Mouse (Mus musculus): ENCODE data around the gene Fbxl8. TPM values are rescaled to one million over a fixed set of nuclear protein-coding genes. Genes with fewer than 3 reads are reported as not detected.
A peak's percentile ranks its signal among the peaks of the same experiment; 100 is the strongest.

Fbxl8 gene
- polyA plus RNA-seq, 1 experiment = 10.5 TPM

DNA sequence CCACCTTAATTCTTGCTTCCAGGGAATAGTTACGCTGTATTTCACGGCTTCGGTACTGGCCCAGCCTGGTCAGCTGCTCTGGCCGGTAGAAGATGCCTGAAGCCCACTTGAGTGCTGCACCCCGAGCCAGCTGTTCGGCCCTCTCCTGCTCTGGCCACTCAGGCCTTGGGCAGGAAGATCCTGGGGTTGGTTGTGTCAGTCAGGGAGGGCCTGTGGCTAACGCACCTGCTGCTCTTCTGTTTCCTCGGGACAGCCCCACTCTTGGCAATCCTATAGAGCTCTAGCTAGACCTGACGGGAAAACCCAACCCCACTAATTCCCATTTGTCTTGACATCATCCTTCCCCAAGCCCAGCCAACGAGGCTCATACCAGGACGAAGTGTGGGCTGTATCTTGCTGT lies 30.8 kb downstream of the Fbxl8 start:
- peak overlapping the region; percentile 93 for H3K4me3 ChIP-seq
- peak; percentile 89 to 99 (median 96) for TF ChIP-seq MYOG (IDR thresholded peaks at IDR 0.05; ENCODE audit: control insufficient read depth in 1 of 3, insufficient read depth in 1 of 3, insufficient read length in 2 of 3, low read depth in 2 of 3)
- TF ChIP-seq USF1 (IDR thresholded peaks at IDR 0.05; ENCODE audit: low read depth) = no peak
- TF ChIP-seq E2F4 (IDR thresholded peaks at IDR 0.05; ENCODE audit: insufficient read depth) = no peak
- no peak for TF ChIP-seq POLR2AphosphoS2 (IDR thresholded peaks at IDR 0.05; ENCODE audit: insufficient read length, low read depth)
- TF ChIP-seq POLR2A (IDR thresholded peaks at IDR 0.05; ENCODE audit: insufficient read length, low read depth) = no peak
- TF ChIP-seq MYOD1 (IDR thresholded peaks at IDR 0.05; ENCODE audit: control insufficient read depth in 1 of 3, insufficient read length in 2 of 3, low read depth in 2 of 3) = peak; percentile 39 to 97 (median 95)
- TF ChIP-seq REST (IDR thresholded peaks at IDR 0.05; ENCODE audit: insufficient read depth, insufficient read length) = no peak
- TF ChIP-seq TCF12 (IDR thresholded peaks at IDR 0.05; ENCODE audit: insufficient read depth, poor library complexity, severe bottlenecking) = peak; percentile 80
- TF ChIP-seq TCF3 (IDR thresholded peaks at IDR 0.05; ENCODE audit: insufficient read length, low read depth) = peak; percentile 64
- no peak overlapping the region for H3ac ChIP-seq (ENCODE audit: control insufficient read depth, insufficient read length)
- H3K4me2 ChIP-seq (ENCODE audit: low read depth) = peak overlapping the region; percentile 95
- H3K36me3 ChIP-seq (ENCODE audit: control insufficient read depth, insufficient read depth) = peaks cover 12% of the 10 kb centered on the region
- H3K27me3 ChIP-seq (ENCODE audit: control insufficient read depth, insufficient read depth, insufficient read length) = no peaks in the 10 kb centered on the region
- peaks cover 25% of the 10 kb centered on the region for H3K79me2 ChIP-seq (ENCODE audit: control insufficient read depth, insufficient read depth)

DNA sequence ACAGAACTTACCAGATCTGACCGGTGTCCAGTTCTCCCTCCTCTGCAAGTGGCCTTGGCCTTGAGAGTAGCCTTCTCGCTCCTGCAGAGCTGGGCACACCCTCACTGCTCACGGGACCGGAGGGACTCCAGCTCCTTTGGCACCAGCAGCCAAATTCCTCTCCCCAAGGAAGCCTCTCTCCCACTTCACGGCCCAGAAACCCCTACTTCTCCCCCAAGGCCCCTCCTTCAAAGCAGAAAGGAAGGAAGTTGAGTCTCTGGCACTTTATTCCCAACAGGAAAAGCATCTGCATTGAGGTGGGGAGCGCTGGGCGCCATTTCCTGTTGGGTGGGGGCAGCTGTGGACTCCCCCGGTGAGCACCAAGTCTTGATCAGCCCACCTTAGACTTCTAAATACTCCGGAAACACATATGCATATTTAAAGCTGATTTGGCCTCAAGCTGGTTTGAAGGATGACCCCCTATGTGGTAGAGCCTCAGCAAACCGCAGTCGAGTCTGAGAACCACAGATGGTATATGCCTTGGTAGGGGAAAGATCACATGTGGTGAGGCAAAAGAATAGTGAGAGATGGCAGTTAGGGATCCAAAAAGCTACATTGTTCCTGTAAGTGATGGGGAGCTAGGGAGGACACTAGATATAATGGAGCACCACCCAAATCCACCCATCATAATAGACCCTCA lies 31.6 kb downstream of the Fbxl8 start, which contains the start of gene Exoc3l:
Gene Exoc3l (minus strand): TSS at position 207 of the 679 bp plus-strand sequence.
- Histone ChIP-seq H3K79me2 (ENCODE audit: control insufficient read depth, insufficient read depth) (peaks cover 32% of the 10 kb centered on the region), H3K4me3 (peak within 1 kb of the TSS; percentile 93), H3ac (ENCODE audit: control insufficient read depth, insufficient read length) (no peak within 1 kb of the TSS), H3K27me3 (ENCODE audit: control insufficient read depth, insufficient read depth, insufficient read length) (no peaks in the 10 kb centered on the region), H3K36me3 (ENCODE audit: control insufficient read depth, insufficient read depth) (peaks cover 19% of the 10 kb centered on the region), H3K4me2 (ENCODE audit: low read depth) (peak within 1 kb of the TSS; percentile 95)
- TF ChIP-seq TCF12 (IDR thresholded peaks at IDR 0.05; ENCODE audit: insufficient read depth, poor library complexity, severe bottlenecking) = no peak

DNA sequence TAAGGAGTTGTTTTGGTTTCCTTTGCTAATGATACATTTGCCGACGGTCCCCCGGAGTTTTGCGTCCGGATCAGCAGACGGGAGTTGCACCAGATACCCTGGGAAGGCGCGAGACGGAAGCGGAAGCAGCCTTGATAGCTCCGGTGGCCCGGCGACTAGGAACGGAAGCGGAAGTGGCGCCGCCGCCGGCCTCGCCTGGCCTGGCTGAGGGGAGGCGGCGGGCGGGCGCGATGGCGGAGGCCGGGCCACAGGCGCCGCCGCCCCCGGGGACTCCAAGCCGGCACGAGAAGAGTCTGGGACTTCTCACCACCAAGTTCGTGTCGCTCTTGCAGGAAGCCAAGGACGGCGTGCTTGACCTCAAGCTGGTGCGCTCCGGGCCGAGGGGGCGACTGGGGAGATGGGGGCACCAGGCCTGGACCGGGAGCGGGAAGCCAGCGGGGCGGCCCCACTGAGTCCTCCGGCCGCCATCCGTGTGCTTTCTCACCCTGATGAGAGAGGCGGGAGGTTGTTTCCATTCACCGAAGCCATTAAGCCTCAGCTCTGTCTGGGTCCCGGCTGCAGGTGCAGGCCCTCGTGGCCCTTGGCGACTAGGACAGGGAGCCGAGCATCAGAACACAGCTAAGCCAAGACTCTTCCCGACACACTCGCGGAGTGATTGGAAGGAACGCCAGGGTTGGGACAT lies 33.2 kb downstream of the Fbxl8 start, which contains the start of gene E2f4:
Gene E2f4 (plus strand): TSS at position 153 of the 682 bp plus-strand sequence.
- Histone ChIP-seq H3K27me3 (ENCODE audit: control insufficient read depth, insufficient read depth, insufficient read length) (no peaks in the 10 kb centered on the region), H3ac (ENCODE audit: control insufficient read depth, insufficient read length) (peak within 1 kb of the TSS; percentile 57), H3K4me3 (peak within 1 kb of the TSS; percentile 93), H3K79me2 (ENCODE audit: control insufficient read depth, insufficient read depth) (peaks cover 32% of the 10 kb centered on the region), H3K4me2 (ENCODE audit: low read depth) (peak within 1 kb of the TSS; percentile 95), H3K36me3 (ENCODE audit: control insufficient read depth, insufficient read depth) (peaks cover 35% of the 10 kb centered on the region)
- TF ChIP-seq MYOD1 (IDR thresholded peaks at IDR 0.05; ENCODE audit: control insufficient read depth in 1 of 3, insufficient read length in 2 of 3, low read depth in 2 of 3) = peak in 1 of 3 experiments; percentile 28
- TF ChIP-seq MYOG (IDR thresholded peaks at IDR 0.05; ENCODE audit: control insufficient read depth in 1 of 3, insufficient read depth in 1 of 3, insufficient read length in 2 of 3, low read depth in 2 of 3) = peak in 1 of 3 experiments; percentile 3
- no peak for TF ChIP-seq TCF3 (IDR thresholded peaks at IDR 0.05; ENCODE audit: insufficient read length, low read depth)
- TF ChIP-seq POLR2AphosphoS2 (IDR thresholded peaks at IDR 0.05; ENCODE audit: insufficient read length, low read depth) = peak; percentile 66
- TF ChIP-seq USF1 (IDR thresholded peaks at IDR 0.05; ENCODE audit: low read depth) = no peak
- no peak for TF ChIP-seq E2F4 (IDR thresholded peaks at IDR 0.05; ENCODE audit: insufficient read depth)
- peak; percentile 80 for TF ChIP-seq POLR2A (IDR thresholded peaks at IDR 0.05; ENCODE audit: insufficient read length, low read depth)

DNA sequence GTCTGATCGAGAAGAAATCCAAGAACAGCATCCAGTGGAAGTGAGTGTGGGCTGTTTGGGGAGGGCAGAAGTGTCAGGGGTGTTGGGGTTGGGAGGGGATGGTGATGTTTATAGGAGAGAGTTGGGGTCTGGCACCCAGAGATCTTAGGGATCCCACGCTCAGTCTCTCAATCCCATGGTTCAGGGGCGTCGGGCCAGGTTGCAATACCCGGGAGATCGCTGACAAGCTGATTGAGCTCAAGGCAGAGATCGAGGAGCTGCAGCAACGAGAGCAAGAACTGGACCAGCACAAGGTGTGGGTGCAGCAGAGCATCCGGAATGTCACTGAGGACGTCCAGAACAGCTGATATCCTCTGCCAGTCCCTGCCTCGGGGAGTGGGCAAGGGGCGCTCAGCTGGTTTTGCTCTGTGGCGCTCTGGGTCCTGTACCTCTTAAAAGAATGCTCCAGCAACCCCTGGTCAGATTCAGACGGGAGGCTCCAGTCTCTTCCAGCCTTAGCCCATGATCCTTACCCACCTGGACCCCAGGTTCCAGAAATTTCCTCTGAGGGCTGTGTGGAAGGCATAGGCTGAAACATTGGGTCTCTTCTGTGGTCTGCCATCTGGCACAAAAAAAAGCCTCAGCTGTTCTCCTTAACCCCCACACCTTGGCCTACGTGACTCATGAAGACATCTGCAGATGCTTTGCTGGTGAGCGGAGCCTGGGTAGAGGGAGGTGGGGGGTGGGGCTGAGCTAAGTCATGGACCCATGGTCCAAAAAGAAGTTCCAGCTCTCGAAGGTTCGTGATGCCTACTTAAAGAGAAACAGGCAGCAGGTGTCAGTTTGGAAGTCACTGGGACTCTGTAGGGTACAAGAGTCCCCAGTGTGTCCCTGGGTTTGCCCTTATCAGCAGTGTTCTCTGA lies 34.2 kb downstream of the Fbxl8 start:
- Histone ChIP-seq H3K79me2 (ENCODE audit: control insufficient read depth, insufficient read depth) (peaks cover 32% of the 10 kb centered on the region), H3K36me3 (ENCODE audit: control insufficient read depth, insufficient read depth) (peaks cover 42% of the 10 kb centered on the region), H3K4me3 (peak overlapping the region; percentile 93), H3ac (ENCODE audit: control insufficient read depth, insufficient read length) (peak overlapping the region; percentile 57), H3K27me3 (ENCODE audit: control insufficient read depth, insufficient read depth, insufficient read length) (no peaks in the 10 kb centered on the region), H3K4me2 (ENCODE audit: low read depth) (peak overlapping the region; percentile 82)
- TF ChIP-seq POLR2A (IDR thresholded peaks at IDR 0.05; ENCODE audit: insufficient read length, low read depth) = peak; percentile 33
- TF ChIP-seq E2F4 (IDR thresholded peaks at IDR 0.05; ENCODE audit: insufficient read depth) = no peak
- TF ChIP-seq POLR2AphosphoS2 (IDR thresholded peaks at IDR 0.05; ENCODE audit: insufficient read length, low read depth) = peak; percentile 33
- no peak for TF ChIP-seq TCF3 (IDR thresholded peaks at IDR 0.05; ENCODE audit: insufficient read length, low read depth)
- TF ChIP-seq REST (IDR thresholded peaks at IDR 0.05; ENCODE audit: insufficient read depth, insufficient read length) = no peak
- TF ChIP-seq TCF12 (IDR thresholded peaks at IDR 0.05; ENCODE audit: insufficient read depth, poor library complexity, severe bottlenecking) = peak; percentile 96
- TF ChIP-seq MYOD1 (IDR thresholded peaks at IDR 0.05; ENCODE audit: control insufficient read depth in 1 of 3, insufficient read length in 2 of 3, low read depth in 2 of 3) = peak in 2 of 3 experiments; percentile 71 to 82
- TF ChIP-seq MYOG (IDR thresholded peaks at IDR 0.05; ENCODE audit: control insufficient read depth in 1 of 3, insufficient read depth in 1 of 3, insufficient read length in 2 of 3, low read depth in 2 of 3) = peak; percentile 64 to 92 (median 69)
- no peak for TF ChIP-seq CEBPB (IDR thresholded peaks at IDR 0.05; ENCODE audit: insufficient read depth, poor library complexity, severe bottlenecking)

Measured in myocyte (in vitro differentiated cells).